Comparison of ENCODE assay signal across 18 mouse cellular contexts in the genomic region with DNA sequence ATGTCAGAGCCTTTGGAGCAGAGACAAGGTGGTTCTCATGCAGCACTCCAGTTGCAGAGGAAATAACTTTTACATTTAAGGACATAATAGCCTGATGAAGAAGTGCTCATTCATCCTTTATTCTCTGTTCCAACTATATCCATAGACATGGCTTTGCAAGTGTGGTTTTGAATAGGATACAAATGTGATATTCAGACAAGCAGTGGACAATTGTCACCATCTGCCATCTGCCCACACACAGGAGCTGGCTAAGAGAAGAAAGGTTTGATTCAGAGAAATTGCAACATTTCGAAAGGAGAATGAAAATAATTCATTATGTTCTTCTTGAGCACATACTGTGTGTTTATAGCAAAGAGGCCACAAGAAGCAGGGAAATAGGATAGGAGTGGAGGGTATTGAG.
A peak's percentile ranks its signal among the peaks of the same experiment; 100 is the strongest.
DNase-seq lines count a peak whose midpoint lies in the region; TF ChIP-seq lines count a peak whose summit lies in the region.
"Had no signal": no experiment of that assay in that cellular context is flagged by ENCODE, and none has a peak within 500 bp of the region (broad histone marks: within the 10 kb centered on the region; RNA-seq: fewer than 3 reads in every experiment).

No protein-coding gene starts in this region.

- intact Hi-C loops in left cerebral cortex, postnatal 25 days (cut with DNase I): loop anchor here (1.0 to 5.0 kb wide), 4 partner anchors 234 to 1019 kb away; no protein-coding TSS in a partner anchor
- intact Hi-C loops in left cerebral cortex, postnatal 10 days (cut with DNase I): loop anchor here (10.0 kb wide), 1 partner anchor 1262 kb away; no protein-coding TSS in a partner anchor

- TF ChIP-seq POLR2A in brain, embryonic 14.5 days (IDR thresholded peaks at IDR 0.05; ENCODE audit: borderline replicate concordance, extremely low read depth, insufficient read depth, insufficient read length, poor library complexity, severe bottlenecking): no peak

- TF ChIP-seq CTCF in brain, embryonic 14.5 days (IDR thresholded peaks at IDR 0.05; ENCODE audit: borderline replicate concordance, extremely low read depth, insufficient read depth, insufficient read length): no peak

- DNase-seq in layer of hippocampus, adult 18-20 months (ENCODE audit: low spot score in 2 of 2): peak; percentile 42 to 57
- DNase-seq in layer of hippocampus, postnatal 14 days (ENCODE audit: low spot score in 2 of 2): no peak
- DNase-seq in left cerebral cortex, postnatal 25 days (ENCODE audit: low spot score in 2 of 2): peak; percentile 59 to 90
- no peak for DNase-seq in left cerebral cortex, postnatal 10 days (ENCODE audit: extremely low spot score in 1 of 2, low spot score in 2 of 2)
- DNase-seq in brain, adult 2 months (ENCODE audit: low read depth, low spot score): peak; percentile 84
- DNase-seq in brain, embryonic 14.5 days (ENCODE audit: low read depth): peak; percentile 13
- DNase-seq in lung, postnatal 14 days: no peak
- DNase-seq: adrenal gland, postnatal 25 days; B cell, adult 2 months; cerebellum, adult 2 months; gastrocnemius, postnatal 14 days; heart, postnatal 14 days; kidney, adult 11 months; kidney, postnatal 14 days; liver, embryonic 13.5 days; lung, adult 18-20 months; thymus, adult 2 months; thymus, postnatal 36 days had no signal

Comparison
In these comparisons a context has a peak if more than half of its experiments do, and no peak if none do; other contexts are left out.
1. DNase-seq: peak in layer of hippocampus, adult 18-20 months (2 of 2), left cerebral cortex, postnatal 25 days (2 of 2), brain, adult 2 months (single experiment) and brain, embryonic 14.5 days (single experiment); none in layer of hippocampus, postnatal 14 days (0 of 2), left cerebral cortex, postnatal 10 days (0 of 2) and lung, postnatal 14 days (single experiment).